Mouse (Mus musculus): Measurements from ENCODE around the gene Shank2.
A peak's percentile ranks its signal among the peaks of the same experiment; 100 is the strongest.

Shank2 gene

DNA sequence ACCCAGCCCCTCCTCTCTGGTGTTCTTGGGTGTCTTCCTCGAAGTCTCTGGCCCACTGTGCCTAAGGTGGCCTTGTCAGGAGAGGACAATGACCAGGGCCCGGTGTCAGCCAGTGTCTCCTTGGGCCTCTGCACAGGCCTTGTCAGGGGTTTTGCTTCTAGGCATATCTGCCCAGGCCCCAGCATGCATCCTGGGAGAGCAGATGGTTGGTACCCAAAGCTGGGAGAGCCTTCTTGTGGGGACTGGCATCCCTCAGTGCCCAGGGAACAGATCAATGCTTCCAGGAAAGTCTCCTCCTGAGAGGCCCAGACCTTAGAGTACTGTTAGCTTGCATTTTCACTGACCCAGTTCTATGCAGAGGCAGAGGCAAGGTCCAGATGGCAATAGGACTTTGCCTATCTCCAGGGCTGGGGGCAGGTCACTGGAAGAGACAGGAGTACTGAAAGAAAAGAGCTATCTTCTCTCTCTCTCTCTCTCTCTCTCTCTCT is 327.7 kb downstream of the Shank2 start:
- DNase-seq (ENCODE audit: low spot score) = no peak

DNA sequence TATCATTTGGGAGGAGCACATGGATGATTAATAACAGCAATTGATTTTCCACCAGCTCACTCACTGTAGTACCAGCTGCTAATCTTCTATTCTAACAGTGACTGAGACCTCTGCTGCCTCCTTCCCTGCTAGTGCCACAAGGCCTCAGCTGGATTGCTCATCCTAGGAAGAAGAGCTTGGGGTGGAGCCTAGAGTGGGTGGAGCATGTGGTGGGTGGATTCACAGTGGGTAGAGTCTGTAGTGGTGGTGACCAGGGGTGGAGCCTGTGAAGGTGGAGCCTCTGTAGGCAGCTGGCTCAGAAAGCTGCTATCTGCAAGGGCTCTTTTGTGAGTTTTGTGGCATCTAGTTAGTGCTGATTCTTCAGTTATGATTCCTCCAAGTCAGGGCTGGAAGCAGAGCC is 334.9 kb downstream of the Shank2 start:
- no peak for DNase-seq (ENCODE audit: low spot score)

DNA sequence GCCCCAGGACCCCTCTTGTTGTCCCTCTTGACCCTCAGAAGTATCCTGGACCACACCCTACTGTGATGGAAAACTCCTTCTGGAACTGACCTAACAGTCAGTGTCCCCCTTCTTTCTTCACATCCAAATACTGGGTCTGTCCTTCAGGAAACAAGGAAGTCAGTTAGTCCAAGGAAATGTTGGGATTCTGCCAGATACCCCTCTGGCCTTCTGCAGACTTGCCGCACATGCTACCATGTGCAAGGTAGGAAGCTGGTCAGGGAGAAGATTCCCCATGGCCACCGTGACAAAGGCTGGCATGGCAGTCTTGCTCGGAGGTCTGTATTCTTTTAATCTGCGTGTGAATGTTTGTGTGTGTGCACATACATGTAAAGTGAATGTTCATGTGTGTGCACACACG is 337.0 kb downstream of the Shank2 start:
- DNase-seq (ENCODE audit: low spot score) = no peak

- no peak for DNase-seq (ENCODE audit: low spot score)
Measured at GRCm38 (mm10) chr7:144340376-144340775, 338.6 kb downstream of the Shank2 start.

DNA sequence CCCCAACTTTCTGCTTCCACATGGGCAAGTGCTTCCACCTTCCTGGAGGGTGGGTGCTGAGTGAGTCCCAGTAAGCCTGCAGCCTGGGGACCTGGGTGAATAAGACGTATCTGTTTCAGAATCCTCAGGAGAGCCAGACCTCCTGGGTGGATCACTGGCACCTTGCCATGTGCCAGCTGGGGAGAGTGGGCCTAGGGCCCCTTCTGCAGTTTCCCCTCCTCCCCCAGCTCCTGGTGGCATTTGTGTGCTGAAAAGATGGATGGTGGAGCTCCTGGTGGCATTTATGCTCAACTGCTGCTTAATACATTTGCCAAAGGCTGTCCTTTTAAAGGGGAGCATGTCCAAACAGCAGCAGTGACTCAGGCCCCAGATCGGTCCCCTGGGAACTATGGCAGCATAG is 364.4 kb downstream of the Shank2 start:
- no peak for DNase-seq (ENCODE audit: low spot score)

DNA sequence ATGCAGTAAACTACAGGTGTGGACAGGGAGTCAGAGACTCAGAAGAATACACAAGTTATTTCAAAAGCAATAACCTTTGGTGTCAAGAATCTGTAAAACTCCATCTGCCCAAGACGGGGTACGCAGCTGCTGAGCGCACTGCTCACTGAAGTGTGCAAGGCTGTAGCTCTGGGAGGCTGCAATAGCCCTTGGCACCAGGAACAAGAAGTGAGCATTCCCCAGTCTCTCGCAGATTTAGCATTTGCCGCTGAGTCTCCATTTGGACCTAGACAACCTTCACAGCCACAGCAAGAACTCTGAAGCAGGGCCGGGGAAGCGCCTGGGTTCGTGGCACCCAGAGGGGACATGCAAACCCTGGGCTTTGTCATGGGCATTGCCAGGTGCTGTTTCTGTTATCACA is 371.3 kb downstream of the Shank2 start:
- no peak for DNase-seq (ENCODE audit: low spot score)

DNA sequence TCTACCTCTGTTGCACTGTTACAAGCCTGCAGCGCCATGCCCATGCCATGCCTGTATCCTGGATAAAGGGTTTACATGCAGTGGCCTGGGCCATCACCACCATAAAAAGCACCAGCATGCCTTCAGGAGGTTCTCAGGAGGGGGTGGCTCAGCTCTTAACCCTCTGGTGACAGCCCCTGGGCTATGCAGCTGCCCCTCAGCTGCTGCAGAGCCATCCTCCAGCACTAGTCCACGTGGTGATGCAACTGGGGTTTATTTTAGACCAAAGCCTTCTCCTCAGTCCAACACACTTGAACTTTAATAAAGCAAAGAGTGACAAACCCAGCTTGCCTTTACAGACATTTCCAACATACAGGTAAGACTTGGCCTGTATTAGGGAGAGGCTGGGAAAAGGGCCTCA is 373.8 kb downstream of the Shank2 start:
- DNase-seq (ENCODE audit: low spot score) = no peak

GRCm38 (mm10) chr7:144378254-144378653 is 376.5 kb downstream of the Shank2 start:
- DNase-seq (ENCODE audit: low spot score) = no peak

- no peak for DNase-seq (ENCODE audit: low spot score)
Measured at GRCm38 (mm10) chr7:144379243-144379884, 377.6 kb downstream of the Shank2 start.

- no peak for DNase-seq (ENCODE audit: low spot score)
Measured at GRCm38 (mm10) chr7:144381588-144381987, 379.9 kb downstream of the Shank2 start.

GRCm38 (mm10) chr7:144387537-144387936 is 385.8 kb downstream of the Shank2 start:
- no peak for DNase-seq (ENCODE audit: low spot score)

GRCm38 (mm10) chr7:144389704-144390103 is 388.0 kb downstream of the Shank2 start:
- DNase-seq (ENCODE audit: low spot score) = no peak

DNA sequence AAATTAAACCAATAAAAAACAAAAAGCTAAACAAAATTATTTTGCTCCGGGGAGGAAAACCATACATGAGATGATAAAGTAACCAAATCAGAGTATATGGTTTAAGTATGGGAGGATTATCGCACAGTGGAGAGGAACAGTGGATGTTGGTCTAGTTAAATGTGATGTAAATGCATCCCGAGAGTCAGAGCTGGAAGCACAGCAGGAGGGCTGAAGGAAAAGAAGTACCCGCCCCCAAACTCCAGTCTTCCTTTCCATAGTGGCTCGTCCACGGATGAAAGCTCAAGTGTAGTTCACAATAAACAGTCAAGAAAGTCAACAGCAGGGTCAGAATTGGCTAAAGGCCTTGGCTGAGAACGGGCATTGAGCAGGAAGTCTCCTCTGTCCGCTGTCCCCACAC is 388.9 kb downstream of the Shank2 start:
- DNase-seq (ENCODE audit: low spot score) = no peak

DNA sequence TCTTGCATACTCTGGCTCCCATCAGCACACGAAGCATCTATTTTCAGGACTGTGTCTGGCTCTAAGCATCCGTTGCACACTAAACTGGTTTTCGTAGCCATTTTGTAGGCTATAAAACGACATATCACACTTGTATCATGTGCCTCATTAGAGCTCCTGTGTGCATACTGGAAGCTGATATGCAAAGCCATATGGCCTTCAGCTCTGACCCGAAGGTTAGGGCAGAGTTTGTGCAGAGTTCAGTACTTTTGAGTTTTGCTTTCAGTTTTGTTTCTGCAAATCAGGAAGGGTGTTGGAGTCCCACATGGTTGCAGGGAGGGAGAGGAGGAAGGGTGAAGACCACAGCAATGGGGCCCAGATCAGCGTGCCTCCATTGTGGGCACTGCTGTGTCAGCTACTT is 390.0 kb downstream of the Shank2 start:
- no peak for DNase-seq (ENCODE audit: low spot score)

DNA sequence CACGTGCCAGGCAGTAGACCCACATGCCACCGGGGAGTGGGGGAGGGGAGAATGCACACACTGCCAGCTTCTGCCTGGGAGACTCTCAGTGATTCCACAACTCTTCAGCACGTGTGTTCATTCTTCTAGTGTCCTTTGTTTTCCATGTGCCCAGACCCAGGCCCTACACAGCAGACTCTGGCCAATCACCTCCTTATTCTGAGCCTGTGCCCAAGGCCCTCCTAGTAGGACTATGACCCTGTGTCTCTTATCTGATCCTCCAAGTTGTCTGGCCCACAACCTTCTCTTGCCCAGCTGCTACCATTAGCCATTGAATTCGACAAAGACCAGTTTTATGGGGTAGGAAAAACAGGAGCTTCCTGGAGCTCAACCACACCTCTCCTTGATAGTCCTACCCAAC is 400.8 kb downstream of the Shank2 start:
- no peak for DNase-seq (ENCODE audit: low spot score)

GRCm38 (mm10) chr7:144407675-144408074 is 405.9 kb downstream of the Shank2 start:
- DNase-seq (ENCODE audit: low spot score) = no peak

- DNase-seq (ENCODE audit: low spot score) = no peak
Measured at GRCm38 (mm10) chr7:144408464-144409000, 406.8 kb downstream of the Shank2 start.

- no peak for DNase-seq (ENCODE audit: low spot score)
Measured at GRCm38 (mm10) chr7:144409682-144410081, 408.0 kb downstream of the Shank2 start.

DNA sequence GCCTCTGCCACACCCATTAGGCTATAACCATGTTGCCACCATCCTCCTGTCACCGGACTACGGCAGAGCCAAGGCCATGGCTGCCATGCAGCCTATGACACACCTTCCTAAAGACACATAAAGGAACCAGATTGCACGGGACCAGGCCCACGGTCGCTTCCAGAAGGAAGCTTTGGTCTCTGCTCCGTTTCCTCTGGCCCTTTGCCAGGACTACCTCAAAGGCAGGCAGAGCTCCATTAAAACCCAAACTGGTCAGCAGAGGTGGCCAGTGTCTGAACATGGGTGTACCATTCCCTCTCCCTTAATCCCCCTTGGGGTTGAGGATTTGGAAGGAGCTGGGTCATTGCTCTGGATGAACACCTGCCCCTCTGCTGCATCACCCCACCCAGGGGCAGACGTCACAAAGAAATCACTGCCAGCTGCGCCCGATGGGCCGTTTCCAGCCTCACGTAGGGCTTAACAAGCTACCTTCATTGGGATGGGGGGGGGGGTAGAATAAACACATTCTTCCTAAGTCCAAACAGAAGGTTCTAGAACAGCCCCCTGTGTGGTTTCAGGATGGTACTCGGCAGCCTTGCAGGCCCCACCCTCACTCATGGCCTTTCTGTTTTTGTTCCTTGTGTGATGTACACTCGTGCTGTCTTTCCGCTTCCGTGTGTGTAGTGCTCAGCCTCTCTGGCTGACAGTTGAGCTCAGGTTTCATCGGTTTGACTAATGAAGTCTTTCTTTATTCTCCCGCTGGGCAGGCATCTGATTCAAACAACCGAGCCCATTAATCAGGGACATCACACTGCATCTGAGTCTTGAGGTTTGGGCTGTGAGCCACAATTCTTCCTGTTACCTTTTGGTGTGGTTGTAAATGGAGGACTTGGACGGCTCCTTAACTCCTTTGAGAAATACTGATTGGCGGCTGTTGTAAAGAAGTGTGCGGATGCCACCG is 410.5 kb downstream of the Shank2 start:
- DNase-seq (ENCODE audit: low spot score) = no peak

DNA sequence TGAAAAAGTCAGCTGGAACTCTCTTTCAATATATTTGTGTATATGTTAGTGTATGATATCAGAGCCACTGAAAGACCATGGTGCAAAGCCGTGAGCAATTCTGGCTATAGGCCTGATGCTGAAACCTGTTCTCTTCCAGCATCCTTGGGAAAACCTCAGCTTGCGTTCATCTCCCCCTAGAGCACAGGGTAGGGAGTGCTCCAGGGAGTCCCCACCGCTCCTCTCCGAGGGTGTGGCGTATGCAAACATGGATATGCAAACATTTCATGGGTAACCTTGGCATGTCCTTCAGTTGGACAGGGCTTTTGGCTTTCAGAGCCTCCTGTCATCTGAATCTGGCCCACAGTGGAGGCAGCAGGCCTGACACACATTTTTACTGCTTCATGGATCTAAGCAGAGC is 412.9 kb downstream of the Shank2 start:
- no peak for DNase-seq (ENCODE audit: low spot score)

DNA sequence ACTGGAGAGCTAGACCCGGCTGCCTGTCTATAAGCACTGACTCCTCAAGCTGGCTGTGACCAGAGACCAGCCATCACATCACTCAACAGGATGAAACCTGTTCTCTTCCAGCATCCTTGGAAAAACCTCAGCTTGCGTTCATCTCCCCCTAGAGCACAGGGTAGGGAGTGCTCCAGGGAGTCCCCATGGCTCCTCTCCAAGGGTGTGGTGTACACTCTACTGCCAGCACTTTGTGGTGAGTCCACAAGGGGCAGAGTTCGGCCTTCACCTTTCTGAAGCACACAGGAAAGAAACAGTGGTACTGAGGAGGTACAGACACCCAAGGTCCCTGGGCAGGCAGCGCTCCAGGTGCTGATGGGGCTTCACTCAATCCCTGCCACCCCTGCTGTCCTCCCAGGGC is 414.1 kb downstream of the Shank2 start:
- DNase-seq (ENCODE audit: low spot score) = peak; percentile 57

DNA sequence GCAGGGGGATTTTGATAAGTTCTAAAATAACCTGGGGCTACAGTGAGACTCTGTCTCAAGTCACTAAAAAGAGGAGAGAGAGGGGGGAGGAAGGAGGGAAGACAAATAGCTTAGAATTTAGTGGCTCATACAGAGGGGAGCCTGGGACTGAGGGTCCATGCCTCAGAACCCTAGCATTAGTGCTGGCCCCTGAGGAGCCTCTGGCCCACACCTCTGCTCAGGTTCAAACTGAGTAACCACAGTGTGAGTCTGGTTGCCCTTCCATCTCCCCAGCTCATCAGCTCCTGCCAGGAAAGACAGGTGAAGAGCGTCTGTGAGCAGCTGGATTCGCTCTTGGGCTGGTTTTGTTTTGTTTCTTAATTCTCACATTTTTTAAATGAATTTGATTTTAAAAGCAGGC is 415.5 kb downstream of the Shank2 start:
- DNase-seq (ENCODE audit: low spot score) = no peak
